Mouse (Mus musculus) hindbrain, embryonic 10.5 days (tissue): ENCODE data around the gene Tcf7l2. TPM values are rescaled to one million over a fixed set of nuclear protein-coding genes. Genes with fewer than 3 reads are reported as not detected.

Source experiments
- DNase-seq: peaks from one replicate; pipeline ENCODE4 v3.0.0-alpha.2; 2017; ENCODE audit warnings: low spot score
- H3K27ac ChIP-seq: fragments of 300-500 bp; sonication (generic); 2 replicates; pipeline ENCODE4 v1.5.1; 2016; ENCODE audit warnings: mild to moderate bottlenecking, moderate library complexity
- H3K27me3 ChIP-seq: fragments of 300-500 bp; sonication (generic); 2 replicates; pipeline ENCODE4 v1.6.1; 2016; ENCODE audit warnings: mild to moderate bottlenecking; ENCODE audit not compliant: poor library complexity, insufficient read depth, severe bottlenecking
- H3K36me3 ChIP-seq: fragments of 300-500 bp; sonication (generic); 2 replicates; pipeline ENCODE4 v1.6.1; 2016; ENCODE audit warnings: mild to moderate bottlenecking, moderate library complexity
- H3K4me1 ChIP-seq: fragments of 300-500 bp; sonication (generic); replicated peaks from 2 replicates; pipeline ENCODE4 v1.6.1; 2016; ENCODE audit warnings: mild to moderate bottlenecking
- H3K4me3 ChIP-seq: fragments of 300-500 bp; sonication (generic); 2 replicates; pipeline ENCODE4 v1.5.1; 2016; ENCODE audit warnings: mild to moderate bottlenecking, moderate library complexity
- H3K9me3 ChIP-seq: fragments of 300-500 bp; sonication (generic); 2 replicates; pipeline ENCODE4 v1.6.1; 2016; ENCODE audit warnings: mild to moderate bottlenecking, moderate library complexity
- WGBS: fragments of 180-500 bp; shearing (Covaris S2); methylation state at CpG from one replicate; pipeline ENCODE4 v1.1.7; 2016; 5-methylcytosine and 5-hydroxymethylcytosine counted together
- polyA plus RNA-seq: library from polyadenylated mRNA; unstranded; fragments of >200 nt; fragmentation: Nextera tagmentation; extraction: Ambion mirVana; gene quantifications from 2 replicates; pipeline ENCODE4 v1.2.1, GENCODE M21; 2016

The Tcf7l2 gene
- polyA plus RNA-seq, 1 experiment from 2014 or later = 58.6 TPM

GRCm38 (mm10) chr19:55830976-55831559 is 89.4 kb downstream of the Tcf7l2 start:
- Histone ChIP-seq H3K9me3 (peaks cover 4% of the 10 kb centered on the region), H3K27me3 (no peaks in the 10 kb centered on the region), H3K27ac (no peak overlapping the region; the same call in 1 of the 2 replicates), H3K4me3 (no peak overlapping the region), H3K4me1 (peaks cover 54% of the 10 kb centered on the region), H3K36me3 (peaks cover 19% of the 10 kb centered on the region)
- no peak for DNase-seq
- WGBS = 86% methylated on average over 9 of the region's 9 CpGs

DNA sequence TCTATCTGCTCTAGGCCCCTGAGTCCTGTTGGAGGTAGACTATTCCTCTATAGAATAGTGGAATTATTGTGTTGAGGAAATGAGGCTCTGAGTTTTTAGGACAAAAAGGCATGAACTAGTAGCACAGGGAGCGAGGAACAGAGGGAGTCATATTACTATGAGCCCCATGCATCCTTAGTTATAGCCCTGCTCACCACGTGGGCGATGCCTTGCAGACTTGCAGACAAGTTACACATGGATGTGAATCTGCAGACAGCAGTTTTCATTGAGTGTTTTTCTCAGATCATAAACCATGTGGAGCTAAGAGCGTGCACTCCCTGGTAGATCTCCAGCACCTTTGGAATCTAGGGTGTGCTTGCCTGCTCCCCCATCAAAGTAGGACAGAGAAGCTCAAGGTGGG is 90.5 kb downstream of the Tcf7l2 start:
- no peak for DNase-seq
- no peaks in the 10 kb centered on the region for H3K27me3 ChIP-seq
- 79% methylated on average over 4 of the region's 4 CpGs for WGBS
- H3K4me1 ChIP-seq = peaks cover 55% of the 10 kb centered on the region
- H3K27ac ChIP-seq = no peak overlapping the region
- H3K36me3 ChIP-seq = peaks cover 19% of the 10 kb centered on the region
- H3K4me3 ChIP-seq = no peak overlapping the region
- peaks cover 4% of the 10 kb centered on the region for H3K9me3 ChIP-seq

- Histone ChIP-seq H3K27me3 (no peaks in the 10 kb centered on the region), H3K9me3 (peaks cover 4% of the 10 kb centered on the region), H3K27ac (no peak overlapping the region), H3K36me3 (peaks cover 19% of the 10 kb centered on the region), H3K4me1 (peaks cover 58% of the 10 kb centered on the region), H3K4me3 (no peak overlapping the region)
- DNase-seq = no peak
- 96% methylated on average over 4 of the region's 4 CpGs for WGBS
Measured at GRCm38 (mm10) chr19:55833807-55834385, 92.3 kb downstream of the Tcf7l2 start.

DNA sequence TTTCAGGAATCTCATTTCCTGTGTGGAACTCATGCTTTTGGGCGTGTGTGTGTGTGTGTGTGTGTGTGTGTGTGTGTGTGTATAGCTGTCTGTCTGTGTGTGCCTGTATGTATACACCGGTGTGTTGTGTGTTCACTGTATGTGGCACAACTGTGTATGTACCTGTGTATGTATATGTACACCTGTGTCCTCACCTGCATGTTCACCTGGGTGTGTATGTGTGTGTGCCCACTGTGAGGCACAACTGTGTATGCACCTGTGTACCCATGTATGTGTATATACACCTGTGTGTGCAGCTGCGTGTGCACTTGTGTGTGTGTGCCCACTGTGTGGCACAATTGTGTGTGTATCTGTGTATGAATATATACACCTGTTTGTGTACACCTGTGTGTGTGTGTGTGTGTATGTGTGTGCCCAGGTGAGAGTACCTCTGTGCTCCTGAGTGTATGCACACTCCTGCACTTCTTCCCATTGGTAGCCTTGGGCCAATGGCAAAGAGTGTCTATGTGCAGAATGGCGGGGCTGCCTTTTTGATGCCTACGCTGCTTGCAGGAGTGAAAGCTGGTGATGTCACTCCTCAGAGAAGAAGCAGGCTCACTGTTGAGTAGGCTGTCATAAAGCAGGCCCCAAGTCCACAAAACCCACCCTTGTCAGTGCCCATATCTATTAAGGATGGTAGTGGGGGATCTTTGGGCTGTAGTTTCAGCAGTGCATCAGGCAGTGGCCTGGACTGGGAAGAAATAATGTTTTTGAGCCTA is 95.5 kb downstream of the Tcf7l2 start:
- Histone ChIP-seq H3K9me3 (peaks cover 4% of the 10 kb centered on the region), H3K27me3 (no peaks in the 10 kb centered on the region), H3K27ac (peak overlapping the region; percentile 82), H3K4me3 (peak overlapping the region; percentile 9; the same call in 1 of the 2 replicates), H3K36me3 (peaks cover 19% of the 10 kb centered on the region), H3K4me1 (peaks cover 64% of the 10 kb centered on the region)
- no peak for DNase-seq
- WGBS = 69% methylated on average over 5 of the region's 5 CpGs

DNA sequence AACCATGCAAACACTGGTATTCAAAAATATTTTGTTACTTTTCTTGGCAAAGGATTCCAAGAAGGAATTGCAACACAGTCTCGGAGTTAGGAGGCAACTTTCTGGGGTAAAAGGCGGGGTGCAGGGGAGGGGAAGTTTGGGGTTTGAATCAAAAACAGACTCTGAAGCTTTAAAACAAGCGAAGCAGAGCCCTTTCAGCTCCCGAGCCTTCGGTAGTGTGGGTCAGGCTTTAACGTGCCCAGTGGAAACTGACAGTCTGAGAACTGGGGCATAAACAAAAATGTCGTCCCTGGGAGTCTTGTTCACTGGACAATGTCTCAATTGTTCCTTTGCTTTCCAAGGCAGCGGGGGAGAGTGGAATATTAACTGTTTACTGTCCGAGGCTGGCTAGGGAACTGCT is 96.3 kb downstream of the Tcf7l2 start:
- 3% methylated on average over 9 of the region's 9 CpGs for WGBS
- Histone ChIP-seq H3K4me3 (peak overlapping the region; percentile 28), H3K4me1 (peaks cover 64% of the 10 kb centered on the region), H3K27ac (peak overlapping the region; percentile 82), H3K27me3 (no peaks in the 10 kb centered on the region), H3K36me3 (peaks cover 15% of the 10 kb centered on the region), H3K9me3 (peaks cover 4% of the 10 kb centered on the region)
- DNase-seq = peak; percentile 68

DNA sequence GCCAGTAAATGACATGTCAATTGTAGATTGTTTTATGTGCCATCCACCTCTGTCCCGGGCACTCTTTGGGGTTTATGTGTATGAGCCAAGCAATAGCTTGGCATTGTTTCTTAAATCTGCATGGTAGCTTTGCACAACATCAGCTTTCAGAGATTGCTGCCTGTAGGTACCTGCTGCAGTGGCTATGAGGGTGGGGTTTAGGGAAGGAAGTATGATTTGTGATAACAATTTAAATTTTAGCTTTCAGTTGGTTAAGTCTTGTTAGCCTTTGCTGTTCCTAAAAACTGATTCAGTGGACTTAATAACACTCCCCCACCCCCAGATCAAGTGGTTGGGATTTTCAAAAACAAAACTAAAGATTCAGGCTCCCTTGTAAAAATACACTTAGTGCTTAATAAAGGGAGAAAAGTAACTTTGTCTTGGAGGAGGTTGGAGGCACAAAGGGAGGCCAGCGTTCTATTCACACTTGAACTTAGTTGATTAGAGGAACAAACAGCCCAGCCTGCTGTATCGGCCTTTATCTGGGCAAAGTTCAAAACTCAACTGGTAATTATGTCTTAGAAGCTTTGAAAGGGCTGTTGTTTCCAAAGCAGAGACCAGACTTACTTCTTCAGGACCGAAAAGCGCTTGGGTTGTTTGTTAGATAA is 96.9 kb downstream of the Tcf7l2 start:
- peaks cover 64% of the 10 kb centered on the region for H3K4me1 ChIP-seq
- no peak for DNase-seq

GRCm38 (mm10) chr19:55839036-55839555 is 97.5 kb downstream of the Tcf7l2 start:
- Histone ChIP-seq H3K9me3 (no peaks in the 10 kb centered on the region), H3K27ac (peak overlapping the region; percentile 82), H3K36me3 (0 out of 2 replicates have a peak, but pooled peaks cover 5% of the 10 kb centered on the region), H3K4me1 (peaks cover 64% of the 10 kb centered on the region), H3K27me3 (no peaks in the 10 kb centered on the region), H3K4me3 (no peak overlapping the region)
- DNase-seq = no peak
- 66% methylated on average over 10 of the region's 10 CpGs for WGBS

More for the DNA sequence above, 96.9 kb downstream of the Tcf7l2 start:
- H3K27me3 ChIP-seq = no peaks in the 10 kb centered on the region
- peak overlapping the region; percentile 82 for H3K27ac ChIP-seq
- H3K9me3 ChIP-seq = peaks cover 4% of the 10 kb centered on the region
- 37% methylated on average over 5 of the region's 5 CpGs for WGBS
- no peak overlapping the region for H3K4me3 ChIP-seq
- peaks cover 10% of the 10 kb centered on the region for H3K36me3 ChIP-seq

DNA sequence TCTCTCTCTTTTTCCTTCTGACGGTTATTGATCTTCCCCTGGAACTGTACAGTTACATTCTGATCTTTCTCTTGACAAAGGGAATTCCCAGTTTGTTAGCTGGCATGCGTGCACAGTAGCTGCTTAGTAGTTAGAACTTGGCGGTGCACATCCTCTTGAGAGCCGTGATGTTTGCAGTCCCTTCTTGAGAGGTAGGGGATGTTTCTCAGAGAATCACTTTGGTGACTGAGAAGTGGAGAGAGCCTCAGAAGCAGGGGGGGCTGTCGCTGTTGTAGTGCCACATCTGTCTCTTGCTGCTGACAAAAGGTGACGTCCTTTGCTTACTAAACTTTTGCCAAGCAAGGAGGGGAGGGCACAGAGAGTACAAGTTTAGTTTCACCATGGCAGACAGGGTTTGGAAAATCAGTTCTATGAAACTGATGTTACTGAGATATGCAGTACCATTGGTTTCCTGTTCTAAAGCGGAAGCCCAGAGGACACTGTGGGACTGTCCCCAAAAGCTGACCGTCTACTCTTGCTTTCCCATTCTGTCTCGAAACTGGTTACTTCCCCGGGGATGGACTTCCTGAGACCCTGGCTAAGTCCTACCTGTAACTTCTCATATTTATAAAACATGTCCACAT is 99.0 kb downstream of the Tcf7l2 start:
- WGBS = 74% methylated on average over 10 of the region's 10 CpGs
- no peak for DNase-seq

DNA sequence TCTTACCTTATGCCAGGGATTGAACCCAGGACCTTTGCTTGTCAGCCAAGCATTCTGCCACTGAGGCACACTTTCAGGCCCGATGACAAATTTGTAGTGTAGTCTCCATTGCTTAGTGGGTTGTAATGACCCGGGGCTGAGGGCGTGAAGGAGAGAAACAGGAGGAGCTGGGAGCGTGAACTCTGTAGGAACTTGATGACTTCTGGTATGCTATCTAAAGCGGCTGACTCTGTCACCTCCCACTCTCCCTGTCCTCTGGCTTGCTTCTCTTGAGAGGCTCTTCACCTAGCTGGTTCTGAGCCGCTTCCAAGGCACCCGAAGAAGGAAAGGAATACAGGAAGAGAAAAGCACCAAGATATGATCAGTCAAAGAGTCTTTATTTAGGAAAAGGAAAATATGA is 100.4 kb downstream of the Tcf7l2 start:
- 0 out of 2 replicates have a peak, but pooled peaks cover 3% of the 10 kb centered on the region for H3K36me3 ChIP-seq
- H3K27me3 ChIP-seq = no peaks in the 10 kb centered on the region
- H3K4me1 ChIP-seq = peaks cover 74% of the 10 kb centered on the region
- no peak for DNase-seq
- H3K27ac ChIP-seq = no peak overlapping the region
- H3K4me3 ChIP-seq = no peak overlapping the region
- H3K9me3 ChIP-seq = no peaks in the 10 kb centered on the region
- WGBS = 74% methylated on average over 7 of the region's 7 CpGs

More for the DNA sequence above, 99.0 kb downstream of the Tcf7l2 start:
- no peaks in the 10 kb centered on the region for H3K9me3 ChIP-seq
- no peaks in the 10 kb centered on the region for H3K36me3 ChIP-seq
- H3K4me3 ChIP-seq = no peak overlapping the region
- no peaks in the 10 kb centered on the region for H3K27me3 ChIP-seq
- H3K4me1 ChIP-seq = peaks cover 76% of the 10 kb centered on the region
- H3K27ac ChIP-seq = peak overlapping the region; percentile 35

DNA sequence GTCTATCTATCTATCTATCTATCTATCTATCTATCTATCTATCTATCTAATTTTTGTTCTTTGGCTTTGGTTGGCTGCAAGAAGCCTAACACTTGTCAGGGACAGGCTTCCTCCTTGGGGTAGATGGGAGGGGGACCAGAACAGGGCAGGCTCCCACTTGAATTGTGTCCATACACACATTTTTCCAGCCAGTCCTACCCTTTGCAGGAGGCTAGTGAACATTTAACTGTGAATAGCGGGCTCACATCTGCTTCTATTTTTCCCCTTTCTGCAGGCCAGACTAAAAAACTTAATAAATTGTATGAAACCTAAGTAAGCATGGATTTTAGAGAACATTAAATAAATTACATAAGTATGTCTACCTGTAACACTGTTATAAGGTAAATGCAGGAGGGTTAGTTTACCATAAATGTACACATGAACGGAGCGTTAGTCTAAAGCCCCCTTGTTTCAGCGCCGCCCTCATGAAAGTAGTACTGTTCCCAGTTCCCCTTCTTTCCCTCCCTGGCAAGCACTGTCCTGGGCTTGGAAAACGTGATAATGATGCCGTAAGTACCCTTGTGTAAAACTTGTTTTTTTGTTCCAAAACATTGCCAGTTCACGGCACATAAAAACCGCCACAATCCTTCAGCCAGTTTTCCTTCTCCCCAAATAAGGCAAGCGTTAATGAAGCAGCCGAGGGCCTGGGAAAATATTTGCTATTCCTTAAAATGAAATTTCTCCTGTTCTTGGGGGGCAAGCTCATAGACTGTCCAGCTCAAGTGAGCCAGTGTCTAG is 101.7 kb downstream of the Tcf7l2 start:
- no peak overlapping the region for H3K4me3 ChIP-seq
- H3K4me1 ChIP-seq = peaks cover 64% of the 10 kb centered on the region
- 91% methylated on average over 11 of the region's 11 CpGs for WGBS
- DNase-seq = no peak
- no peaks in the 10 kb centered on the region for H3K9me3 ChIP-seq
- 0 out of 2 replicates have a peak, but pooled peaks cover 3% of the 10 kb centered on the region for H3K36me3 ChIP-seq
- H3K27ac ChIP-seq = no peak overlapping the region
- H3K27me3 ChIP-seq = no peaks in the 10 kb centered on the region

DNA sequence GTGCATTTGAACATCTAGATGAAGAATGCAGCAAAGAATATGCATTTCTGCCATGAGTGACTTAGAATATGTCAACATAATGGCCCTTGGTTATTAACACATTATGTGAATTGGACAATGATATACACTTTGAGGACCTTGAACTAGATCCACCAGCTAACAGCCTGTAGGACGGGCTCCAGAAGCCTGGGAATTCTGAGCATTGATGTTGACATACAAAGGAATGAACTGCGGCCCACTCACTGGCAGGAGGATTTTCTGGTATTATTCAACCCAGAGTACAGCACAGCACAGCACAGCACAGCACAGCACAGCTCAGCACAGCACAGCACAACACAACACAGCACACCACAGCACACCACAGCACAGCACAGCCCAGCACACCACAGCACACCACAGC is 104.1 kb downstream of the Tcf7l2 start:
- Histone ChIP-seq H3K27ac (no peak overlapping the region), H3K9me3 (no peaks in the 10 kb centered on the region), H3K4me3 (no peak overlapping the region), H3K27me3 (no peaks in the 10 kb centered on the region), H3K36me3 (0 out of 2 replicates have a peak, but pooled peaks cover 3% of the 10 kb centered on the region), H3K4me1 (peaks cover 49% of the 10 kb centered on the region)
- DNase-seq = no peak
- WGBS = 73% methylated on average over 2 of the region's 2 CpGs
